Mouse (Mus musculus) heart, postnatal 25 days (tissue): ENCODE measurements at regions not wholly inside any gene's neighbourhood (a gene's known extent, or its start where the extent isn't known, plus 50 kb on each side); places are given as distances from the start of the nearest gene placed in this dataset.

Source experiments
- DNase-seq: peaks from one replicate; pipeline ENCODE4 v3.0.0; 2022; ENCODE audit warnings: low spot score
- intact Hi-C: fragments of 180-260 bp; cut with DNase I; formaldehyde crosslinking; loops from one replicate; pipeline ENCODE4 v1.15.1; 2025

DNA sequence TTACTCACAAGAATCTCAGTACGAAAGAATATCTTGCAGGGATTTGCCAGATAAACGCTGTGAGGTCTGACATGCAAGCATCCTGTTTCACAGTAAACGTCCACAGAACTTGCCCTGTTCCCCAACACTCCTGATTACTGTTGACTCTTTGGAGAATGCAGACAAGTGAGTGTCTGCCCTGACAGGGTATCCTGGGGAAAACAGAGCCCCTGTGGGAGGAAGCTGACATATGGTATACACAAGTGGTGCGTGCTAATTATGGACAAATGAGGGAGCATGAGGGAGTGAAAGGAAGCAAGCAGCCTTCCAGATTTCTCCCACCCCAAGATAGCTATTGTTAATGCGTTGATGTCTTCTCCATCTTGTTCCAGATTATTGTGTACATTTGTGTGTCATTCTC, 124.5 kb upstream of the Pdzrn3 start:
- DNase-seq: no peak
- intact Hi-C loops: no loop called here

GRCm38 (mm10) chr6:101501716-101502115, 124.0 kb upstream of the Pdzrn3 start:
- intact Hi-C loops: no loop called here

DNA sequence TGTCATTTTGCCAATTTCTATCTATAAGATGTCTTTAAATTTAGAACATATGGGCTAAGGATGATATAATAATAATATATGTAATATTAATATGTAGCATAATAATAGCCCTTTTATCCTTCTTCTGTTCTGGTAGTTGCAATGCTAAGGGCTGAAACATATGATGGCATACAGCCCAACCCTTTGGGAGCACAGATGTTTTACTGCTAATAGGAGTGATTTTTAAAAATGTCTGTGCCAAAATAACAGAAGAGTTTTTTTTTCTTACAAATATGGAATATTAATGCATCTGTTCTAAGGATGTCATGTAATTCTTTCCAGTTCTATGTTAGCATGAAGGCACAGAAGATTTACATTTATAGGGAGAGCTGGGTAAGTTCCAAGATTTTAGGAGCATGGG, 122.5 kb upstream of the Pdzrn3 start:
- DNase-seq: no peak
- intact Hi-C loops: no loop called here

More at GRCm38 (mm10) chr6:101501716-101502115, 124.0 kb upstream of the Pdzrn3 start:
- no peak for DNase-seq

GRCm38 (mm10) chr6:101488466-101488865, 110.8 kb upstream of the Pdzrn3 start:
- intact Hi-C loops: no loop called here
- DNase-seq: no peak

- no peak for DNase-seq
- intact Hi-C loops: no loop called here
These were observed 107.0 kb upstream of the Pdzrn3 start for GRCm38 (mm10) chr6:101484526-101485287.

DNA sequence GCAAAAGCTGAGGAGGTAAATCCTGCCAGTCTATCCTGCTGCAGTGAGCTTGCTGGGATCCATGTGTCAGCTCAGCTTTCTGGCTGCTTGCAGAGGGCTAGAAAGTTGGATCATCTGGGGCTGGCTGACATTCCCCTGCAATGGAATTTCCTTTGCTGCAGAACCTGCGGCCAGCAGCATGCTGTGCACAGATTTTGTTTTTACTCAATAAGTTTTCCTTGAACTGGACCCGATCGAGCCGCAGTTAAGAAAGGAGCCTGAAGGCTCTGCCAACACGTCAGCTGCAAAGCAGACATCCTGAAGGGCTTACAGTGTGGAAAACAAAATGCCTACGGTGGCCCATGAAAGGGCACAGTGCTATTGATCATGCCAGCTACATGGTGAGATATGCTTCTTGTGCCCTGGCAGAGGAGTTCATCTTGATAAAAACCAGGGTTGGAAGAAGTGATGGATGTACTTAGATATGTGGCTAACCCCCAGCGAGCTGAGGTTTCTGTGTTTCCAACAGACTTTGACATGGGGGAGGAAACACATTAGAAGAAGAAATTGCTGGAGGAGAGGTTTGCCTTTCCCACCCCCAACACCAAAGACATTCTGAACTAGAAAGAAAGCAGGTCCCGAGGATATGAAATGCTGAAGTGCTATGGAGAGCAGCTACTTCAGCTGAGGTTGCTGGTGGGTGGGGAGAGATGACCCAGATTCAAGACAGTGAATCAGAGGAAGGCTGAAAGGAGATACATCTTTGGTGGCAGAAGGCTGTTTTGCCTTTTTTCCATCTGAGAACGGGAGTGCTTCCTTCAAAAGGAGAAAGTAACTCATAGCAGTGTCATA, 105.2 kb upstream of the Pdzrn3 start:
- DNase-seq: peak; percentile 19
- intact Hi-C loops: no loop called here

- intact Hi-C loops: no loop called here
- DNase-seq: no peak
These were observed 96.3 kb upstream of the Pdzrn3 start for GRCm38 (mm10) chr6:101473956-101474355.

GRCm38 (mm10) chr6:101473257-101473925, 95.7 kb upstream of the Pdzrn3 start:
- intact Hi-C loops: no loop called here

DNA sequence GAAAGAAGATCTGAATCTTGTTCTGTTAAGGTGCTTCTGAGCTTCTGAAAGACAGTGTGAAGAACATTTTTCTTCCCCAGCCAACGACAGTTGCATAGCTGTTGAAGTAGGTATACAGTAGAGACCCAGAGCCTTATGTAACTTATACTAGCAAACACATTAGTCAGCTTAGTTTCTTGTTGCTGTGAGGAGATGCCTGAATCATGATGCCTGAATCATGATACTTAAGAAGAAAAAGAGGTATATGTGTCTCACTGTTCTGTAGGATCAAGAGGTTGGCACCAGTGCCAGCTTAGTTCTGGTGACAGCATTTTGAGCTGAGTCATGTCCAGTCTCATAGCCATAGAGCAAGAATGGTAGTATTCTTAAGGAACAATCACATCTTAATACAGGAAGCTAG, 87.2 kb upstream of the Pdzrn3 start:
- DNase-seq: no peak
- intact Hi-C loops: no loop called here

More at GRCm38 (mm10) chr6:101473257-101473925, 95.7 kb upstream of the Pdzrn3 start:
- DNase-seq: peak; percentile 42

DNA sequence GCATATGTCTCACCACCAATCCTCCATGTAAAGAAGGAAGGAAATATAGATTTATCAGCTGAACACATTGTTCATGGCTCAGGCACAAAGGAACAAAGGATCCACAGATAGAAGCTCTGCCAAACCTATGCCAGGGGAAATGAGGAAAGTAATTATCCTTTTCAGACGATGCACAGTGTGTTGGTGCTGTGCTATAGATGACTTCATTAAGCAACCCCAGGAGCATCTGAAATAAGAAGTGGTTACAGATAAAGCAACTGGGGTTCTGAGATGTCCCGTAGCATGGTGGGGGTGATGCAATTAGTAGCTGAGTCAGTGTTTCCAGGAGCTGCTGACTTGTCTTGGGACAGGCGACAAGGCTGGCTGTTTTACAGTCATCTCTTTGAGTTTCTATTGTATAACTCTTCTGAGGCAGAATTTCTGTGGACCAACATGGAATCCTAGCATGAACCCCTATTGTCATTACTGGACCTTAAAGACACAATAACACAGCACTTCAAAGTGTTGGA, 86.2 kb upstream of the Pdzrn3 start:
- intact Hi-C loops: no loop called here
- no peak for DNase-seq

DNA sequence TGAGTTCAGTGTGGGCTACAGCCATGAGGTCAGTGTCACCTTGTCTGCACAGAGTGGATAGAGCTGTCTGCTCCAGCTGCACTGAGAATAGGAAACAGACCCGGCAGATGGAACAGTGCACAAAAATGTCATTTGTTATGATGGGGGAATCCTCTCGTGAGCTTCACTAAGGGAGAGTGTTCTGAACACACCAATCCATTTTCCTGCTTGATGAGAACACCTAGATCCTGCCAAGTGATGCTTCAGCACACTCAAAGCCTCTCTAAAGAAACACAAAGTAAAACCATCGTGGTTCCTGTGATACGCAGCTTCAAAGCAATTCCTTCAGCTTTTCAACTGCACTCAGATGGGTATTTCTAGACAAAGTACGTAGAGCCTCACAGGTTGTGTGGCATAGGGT, 69.0 kb upstream of the Pdzrn3 start:
- intact Hi-C loops: no loop called here
- no peak for DNase-seq

DNA sequence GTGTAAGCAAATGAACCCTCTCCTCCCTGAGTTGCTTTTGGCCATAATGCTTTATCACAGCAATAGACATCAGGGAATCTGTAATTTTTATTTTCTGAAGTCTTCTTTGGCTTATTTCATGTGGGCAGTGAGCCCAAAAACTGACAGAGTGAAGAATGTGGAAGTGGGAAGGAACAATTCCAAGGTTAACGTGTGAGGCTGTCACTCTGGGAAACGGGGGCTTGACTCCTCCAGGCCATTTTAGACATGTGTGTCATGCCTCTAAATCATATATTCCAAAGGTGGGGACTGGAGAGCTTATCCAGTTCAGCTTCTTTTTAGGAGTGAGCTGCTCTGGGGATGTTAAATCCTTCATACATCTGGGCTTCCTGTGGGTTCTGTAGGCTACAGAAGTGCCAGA, 68.6 kb upstream of the Pdzrn3 start:
- intact Hi-C loops: no loop called here
- DNase-seq: no peak

DNA sequence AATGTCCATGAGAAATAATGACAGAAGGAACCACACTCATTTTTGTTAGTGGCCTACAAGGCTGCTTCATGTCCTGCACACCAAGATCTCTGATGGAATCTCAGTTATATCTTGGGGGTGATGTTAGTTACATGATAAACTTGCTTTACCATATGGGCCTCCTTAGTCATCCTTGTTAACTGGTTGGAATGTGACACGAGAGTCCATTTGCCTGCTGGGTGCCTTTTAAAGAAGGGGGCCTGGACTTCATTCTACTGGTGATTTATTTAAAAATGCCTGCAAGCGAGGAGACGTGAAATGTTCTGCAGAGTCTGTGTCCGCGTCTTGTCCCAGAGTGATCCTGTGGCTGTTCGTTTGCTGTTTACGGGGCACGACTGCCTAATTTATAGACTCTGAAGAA, 55.1 kb upstream of the Pdzrn3 start:
- intact Hi-C loops: no loop called here

GRCm38 (mm10) chr6:101429634-101430033, 51.9 kb upstream of the Pdzrn3 start:
- intact Hi-C loops: no loop called here
- no peak for DNase-seq

More for the DNA sequence above, 55.1 kb upstream of the Pdzrn3 start:
- no peak for DNase-seq
